In the genomic region with DNA sequence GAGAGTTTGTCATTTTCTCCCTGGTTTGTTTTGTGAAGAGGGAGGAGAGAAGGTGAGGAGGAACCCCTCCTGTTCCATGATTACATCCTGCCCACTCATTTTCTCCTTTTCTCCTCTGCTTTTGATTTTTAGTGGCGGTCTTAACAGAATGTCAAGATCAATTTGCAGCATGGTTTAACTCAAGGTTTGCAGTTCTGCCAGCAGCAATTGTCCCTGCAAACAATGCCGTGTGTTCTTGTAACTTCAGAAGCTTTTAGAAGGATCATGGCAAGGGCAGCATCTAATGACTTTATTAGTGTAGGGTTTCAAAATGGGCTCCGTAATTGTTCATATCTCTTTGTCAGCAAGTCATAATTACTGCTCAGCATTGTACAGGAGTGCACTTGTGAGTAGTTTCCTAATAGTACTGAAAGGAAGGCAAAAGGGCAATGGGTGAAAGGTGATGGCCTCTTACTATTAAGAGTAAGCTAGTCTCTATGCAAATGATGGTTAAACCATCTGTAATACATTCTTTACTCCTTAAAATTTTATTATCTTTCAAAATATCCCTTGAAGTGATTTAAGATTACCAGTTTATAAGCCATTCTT, we compare ENCODE assay signal across 29 mouse cellular contexts.
A peak's percentile ranks its signal among the peaks of the same experiment; 100 is the strongest.
DNase-seq lines count a peak whose midpoint lies in the region; ATAC-seq and TF ChIP-seq lines count a peak whose summit lies in the region.
"Had no signal": no experiment of that assay in that cellular context is flagged by ENCODE, and none has a peak within 500 bp of the region (broad histone marks: within the 10 kb centered on the region; RNA-seq: fewer than 3 reads in every experiment).

No protein-coding gene starts in this region.

- H3K36me3 ChIP-seq in intestine, embryonic 16.5 days (ENCODE audit: control insufficient read depth, insufficient read depth, low read length): no peaks in the 10 kb centered on the region
- H3K36me3 ChIP-seq in intestine, embryonic 15.5 days: no peaks in the 10 kb centered on the region
- peaks cover 4% of the 10 kb centered on the region; the same call in 1 of the 2 replicates for H3K36me3 ChIP-seq in embryonic facial prominence, embryonic 14.5 days (ENCODE audit: control insufficient read depth, insufficient read depth, low read length)
- H3K36me3 ChIP-seq in limb, embryonic 10.5 days: peaks cover 2% of the 10 kb centered on the region; the same call in 1 of the 2 replicates
- H3K36me3 ChIP-seq: forebrain, embryonic 12.5 days; liver, embryonic 15.5 days; midbrain, embryonic 15.5 days had no signal

- no peak overlapping the region for H3K4me3 ChIP-seq in intestine, embryonic 16.5 days (ENCODE audit: low read length)
- H3K4me3 ChIP-seq in intestine, embryonic 15.5 days (replicated peaks): no peak overlapping the region
- H3K4me3 ChIP-seq in embryonic facial prominence, embryonic 14.5 days (ENCODE audit: low read depth, low read length): no peak overlapping the region
- H3K4me3 ChIP-seq in limb, embryonic 10.5 days: no peak overlapping the region
- H3K4me3 ChIP-seq: embryonic facial prominence, embryonic 13.5 days; erythroblast, embryonic 14.5 days; forebrain, embryonic 12.5 days; hindbrain, embryonic 13.5 days; limb, embryonic 15.5 days; liver, embryonic 15.5 days; midbrain, embryonic 10.5 days; midbrain, embryonic 15.5 days had no signal

- no peak for TF ChIP-seq CTCF in brain, embryonic 14.5 days (IDR thresholded peaks at IDR 0.05; ENCODE audit: borderline replicate concordance, extremely low read depth, insufficient read depth, insufficient read length)

- no peaks in the 10 kb centered on the region for H3K4me1 ChIP-seq in intestine, embryonic 16.5 days (ENCODE audit: control insufficient read depth, insufficient read depth, low read length)
- H3K4me1 ChIP-seq in intestine, embryonic 15.5 days (replicated peaks): no peaks in the 10 kb centered on the region
- H3K4me1 ChIP-seq in embryonic facial prominence, embryonic 14.5 days (ENCODE audit: control insufficient read depth, insufficient read depth, low read length): no peaks in the 10 kb centered on the region
- H3K4me1 ChIP-seq in limb, embryonic 10.5 days: peaks cover 20% of the 10 kb centered on the region
- H3K4me1 ChIP-seq: hindbrain, embryonic 13.5 days; limb, embryonic 15.5 days; liver, embryonic 15.5 days; midbrain, embryonic 15.5 days had no signal

- H3K27ac ChIP-seq in intestine, embryonic 16.5 days (ENCODE audit: low read length): no peak overlapping the region
- H3K27ac ChIP-seq in intestine, embryonic 15.5 days: no peak overlapping the region
- no peak overlapping the region for H3K27ac ChIP-seq in embryonic facial prominence, embryonic 14.5 days (replicated peaks; ENCODE audit: low read depth, low read length)
- H3K27ac ChIP-seq in limb, embryonic 10.5 days: no peak overlapping the region
- H3K27ac ChIP-seq: embryonic facial prominence, embryonic 13.5 days; forebrain, embryonic 12.5 days; hindbrain, embryonic 13.5 days; kidney, postnatal 0 days; limb, embryonic 15.5 days; liver, embryonic 15.5 days; midbrain, embryonic 10.5 days; midbrain, embryonic 15.5 days had no signal

- peak; percentile 48 for DNase-seq in brain, embryonic 14.5 days (ENCODE audit: low read depth)
- peak; percentile 79 for DNase-seq in embryonic facial prominence, embryonic 14.5 days (ENCODE audit: low spot score)
- DNase-seq in retina, postnatal 1 day: peak; percentile 85
- DNase-seq in limb, embryonic 10.5 days (ENCODE audit: low spot score): no peak
- no peak for DNase-seq in frontal cortex, adult 2 months (ENCODE audit: extremely low spot score in 1 of 2, low spot score in 1 of 2)
- DNase-seq: cerebellum, adult 11 months; cerebellum, adult 9-10 months; cerebellum, postnatal 36 days; forebrain, postnatal 0 days; gastrocnemius, postnatal 14 days; heart, adult 18-20 months; heart, postnatal 4 days; kidney, adult 18-20 months; kidney, postnatal 4 days; left cerebral cortex, postnatal 4 days; lung, embryonic 14.5 days; lung, postnatal 14 days had no signal

- H3K27me3 ChIP-seq in intestine, embryonic 16.5 days (replicated peaks; ENCODE audit: control insufficient read depth, insufficient read depth, low read length): no peaks in the 10 kb centered on the region
- no peaks in the 10 kb centered on the region for H3K27me3 ChIP-seq in intestine, embryonic 15.5 days (replicated peaks)
- no peaks in the 10 kb centered on the region for H3K27me3 ChIP-seq in embryonic facial prominence, embryonic 14.5 days (replicated peaks; ENCODE audit: control insufficient read depth, insufficient read depth, low read length)
- no peaks in the 10 kb centered on the region for H3K27me3 ChIP-seq in limb, embryonic 10.5 days (ENCODE audit: low read depth, poor library complexity, severe bottlenecking)
- H3K27me3 ChIP-seq: embryonic facial prominence, embryonic 13.5 days; forebrain, embryonic 12.5 days; hindbrain, embryonic 13.5 days; limb, embryonic 15.5 days; liver, embryonic 15.5 days; midbrain, embryonic 15.5 days had no signal

- H3K4me2 ChIP-seq in intestine, embryonic 16.5 days (ENCODE audit: low read depth, low read length): no peak overlapping the region
- H3K4me2 ChIP-seq in intestine, embryonic 15.5 days (replicated peaks): no peak overlapping the region
- no peak overlapping the region for H3K4me2 ChIP-seq in embryonic facial prominence, embryonic 14.5 days (ENCODE audit: low read depth, low read length)
- H3K4me2 ChIP-seq: embryonic facial prominence, embryonic 13.5 days; forebrain, embryonic 12.5 days; heart, embryonic 11.5 days; hindbrain, embryonic 13.5 days; limb, embryonic 15.5 days; liver, embryonic 15.5 days; lung, embryonic 14.5 days; midbrain, embryonic 15.5 days had no signal

- no peak overlapping the region for H3K9ac ChIP-seq in intestine, embryonic 16.5 days (ENCODE audit: low read depth, low read length)
- H3K9ac ChIP-seq in intestine, embryonic 15.5 days: no peak overlapping the region
- no peak overlapping the region for H3K9ac ChIP-seq in embryonic facial prominence, embryonic 14.5 days (ENCODE audit: low read depth, low read length)
- H3K9ac ChIP-seq: embryonic facial prominence, embryonic 13.5 days; forebrain, embryonic 12.5 days; forebrain, postnatal 0 days; hindbrain, embryonic 13.5 days; limb, embryonic 15.5 days; liver, embryonic 15.5 days; lung, embryonic 14.5 days; midbrain, embryonic 15.5 days had no signal

- H3K9me3 ChIP-seq in intestine, embryonic 16.5 days (ENCODE audit: control insufficient read depth, low read length): no peaks in the 10 kb centered on the region
- no peaks in the 10 kb centered on the region for H3K9me3 ChIP-seq in intestine, embryonic 15.5 days
- H3K9me3 ChIP-seq in embryonic facial prominence, embryonic 14.5 days (ENCODE audit: control insufficient read depth, low read length): no peaks in the 10 kb centered on the region
- no peaks in the 10 kb centered on the region for H3K9me3 ChIP-seq in limb, embryonic 10.5 days (replicated peaks)
- H3K9me3 ChIP-seq: embryonic facial prominence, embryonic 13.5 days; forebrain, embryonic 12.5 days; hindbrain, embryonic 13.5 days; limb, embryonic 15.5 days; liver, embryonic 15.5 days; midbrain, embryonic 10.5 days; midbrain, embryonic 15.5 days had no signal

- ATAC-seq in intestine, embryonic 16.5 days: 0 out of 2 replicates have a peak, but pooled peaks have one; percentile 33
- ATAC-seq in intestine, embryonic 15.5 days: no peak
- peak; percentile 80; the same call in 1 of the 2 replicates for ATAC-seq in embryonic facial prominence, embryonic 14.5 days (ENCODE audit: low read depth)
- ATAC-seq: forebrain, postnatal 0 days; midbrain, embryonic 15.5 days had no signal

- 71% methylated on average over 3 of the region's 3 CpGs for WGBS in intestine, embryonic 16.5 days
- 72% methylated on average over 3 of the region's 3 CpGs for WGBS in intestine, embryonic 15.5 days
- 40% methylated on average over 3 of the region's 3 CpGs for WGBS in embryonic facial prominence, embryonic 14.5 days
- 30% methylated on average over 3 of the region's 3 CpGs for WGBS in limb, embryonic 10.5 days

- no peak for TF ChIP-seq POLR2A in brain, embryonic 14.5 days (IDR thresholded peaks at IDR 0.05; ENCODE audit: borderline replicate concordance, extremely low read depth, insufficient read depth, insufficient read length, poor library complexity, severe bottlenecking)

Comparison
In these comparisons a context has a peak if more than half of its experiments do, and no peak if none do; other contexts are left out.
1. DNase-seq: peak in brain, embryonic 14.5 days (single experiment), embryonic facial prominence, embryonic 14.5 days (single experiment) and retina, postnatal 1 day (single experiment); none in limb, embryonic 10.5 days (single experiment) and frontal cortex, adult 2 months (0 of 2).